Mouse (Mus musculus): ENCODE measurements around the gene Slc22a30. TPM values are rescaled to one million over a fixed set of nuclear protein-coding genes. Genes with fewer than 3 reads are reported as not detected.
"Not testable (repeated sequence)": the region's sequence is repeated elsewhere in the genome, so short reads cannot be mapped to it uniquely, and the experiment has no call there.

The Slc22a30 gene
- total and polyA plus RNA-seq, 3 experiments, result not detected

DNA sequence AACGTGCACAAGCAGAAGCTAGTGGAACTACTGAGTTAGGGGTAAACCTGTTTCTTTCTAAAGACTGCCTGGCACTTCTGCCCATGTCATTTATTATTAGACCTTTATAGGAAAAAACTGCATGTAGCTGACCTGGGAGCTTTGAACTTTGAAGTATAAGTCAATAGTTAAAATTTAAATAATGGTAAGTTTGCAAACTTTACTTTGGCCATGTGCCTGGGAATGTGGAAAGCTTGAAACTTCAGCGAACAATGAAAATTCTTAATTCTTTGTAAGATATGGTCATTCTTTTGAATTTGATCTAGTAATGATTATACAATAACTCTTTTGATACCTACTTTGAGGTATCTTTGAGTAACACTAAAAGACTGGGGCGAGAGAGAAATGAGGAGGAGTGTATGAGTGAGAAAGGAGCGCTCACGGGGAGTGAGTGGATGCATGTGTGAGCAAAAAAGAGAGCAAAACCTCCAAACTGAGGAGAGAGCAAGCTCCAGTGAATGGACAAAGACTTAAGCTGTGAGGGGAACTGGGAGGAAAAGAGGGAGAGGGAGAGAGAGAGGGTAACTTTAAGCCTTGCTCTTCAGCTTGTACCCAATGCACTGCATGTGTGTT is 26.2 kb upstream of the Slc22a30 start:
- Histone ChIP-seq H3K4me3 (replicated peaks in 1 of 3; ENCODE audit: low read depth in 2 of 3, low read length in 2 of 3, poor library complexity in 1 of 3) (no peak overlapping the region), H3K79me2 (replicated peaks; ENCODE audit: control insufficient read depth, extremely low read depth, insufficient read depth, poor library complexity, severe bottlenecking) (no peaks in the 10 kb centered on the region), H3K9me3 (replicated peaks; ENCODE audit: low read length) (no peaks in the 10 kb centered on the region), H3K36me3 (replicated peaks in 1 of 2; ENCODE audit: control insufficient read depth in 1 of 2, insufficient read depth in 1 of 2, low read length in 1 of 2) (no peaks in the 10 kb centered on the region), H3K9ac (ENCODE audit: insufficient read depth, low read depth) (no peak overlapping the region), H3K27ac (ENCODE audit: insufficient read depth, low read depth) (no peak overlapping the region), H3K4me1 (ENCODE audit: control insufficient read depth in 1 of 2, insufficient read depth in 2 of 2) (no peaks in the 10 kb centered on the region), H3K27me3 (replicated peaks) (no peaks in the 10 kb centered on the region), H3K4me2 (ENCODE audit: insufficient read depth, low read depth, poor library complexity, severe bottlenecking) (no peak overlapping the region)
- TF ChIP-seq CHD1 (IDR thresholded peaks at IDR 0.05; ENCODE audit: low read depth, low read length) (no peak), NRF1 (IDR thresholded peaks at IDR 0.05; ENCODE audit: low read depth, low read length) (no peak), USF2 (conservative IDR thresholded peaks at IDR 0.05; ENCODE audit: low read depth, low read length) (no peak), SIN3A (IDR thresholded peaks at IDR 0.05; ENCODE audit: low read length) (no peak), EP300 (IDR thresholded peaks at IDR 0.05; ENCODE audit: low read length) (no peak), HCFC1 (IDR thresholded peaks at IDR 0.05; ENCODE audit: low read depth, low read length) (no peak), SMC3 (IDR thresholded peaks at IDR 0.05; ENCODE audit: low read depth, low read length) (no peak), JUND (conservative IDR thresholded peaks at IDR 0.05; ENCODE audit: low read depth, low read length) (no peak), MXI1 (IDR thresholded peaks at IDR 0.05; ENCODE audit: low read depth, low read length) (no peak), PAX5 (IDR thresholded peaks at IDR 0.05; ENCODE audit: low read length) (no peak), ELF1 (IDR thresholded peaks at IDR 0.05; ENCODE audit: low read depth, low read length) (no peak), MEF2A (IDR thresholded peaks at IDR 0.05; ENCODE audit: borderline replicate concordance, low read depth, low read length) (no peak), IRF4 (IDR thresholded peaks at IDR 0.05; ENCODE audit: low read depth, low read length) (no peak), TCF12 (IDR thresholded peaks at IDR 0.05; ENCODE audit: low read depth, low read length) (no peak), UBTF (IDR thresholded peaks at IDR 0.05; ENCODE audit: low read depth, low read length) (no peak), USF1 (IDR thresholded peaks at IDR 0.05; ENCODE audit: low read depth, low read length) (no peak), E2F4 (IDR thresholded peaks at IDR 0.05; ENCODE audit: insufficient replicate concordance, low read depth, low read length) (no peak), BHLHE40 (IDR thresholded peaks at IDR 0.05; ENCODE audit: low read depth, low read length) (no peak), MAZ (IDR thresholded peaks at IDR 0.05; ENCODE audit: low read depth, low read length) (no peak)
- in situ Hi-C loops (cut with MboI; ENCODE audit: low pct_ligation_motif_present, low pct_unique_long_range_greater_than_20kb, low sequenced_read_pairs) (no loop called here), dilution Hi-C loops (cut with MboI; ENCODE audit: extremely low pct_ligation_motif_present, extremely low pct_unique_long_range_greater_than_20kb, low sequenced_read_pairs) (no loop called here)
- DNase-seq (ENCODE audit: extremely low read depth), result no peak

DNA sequence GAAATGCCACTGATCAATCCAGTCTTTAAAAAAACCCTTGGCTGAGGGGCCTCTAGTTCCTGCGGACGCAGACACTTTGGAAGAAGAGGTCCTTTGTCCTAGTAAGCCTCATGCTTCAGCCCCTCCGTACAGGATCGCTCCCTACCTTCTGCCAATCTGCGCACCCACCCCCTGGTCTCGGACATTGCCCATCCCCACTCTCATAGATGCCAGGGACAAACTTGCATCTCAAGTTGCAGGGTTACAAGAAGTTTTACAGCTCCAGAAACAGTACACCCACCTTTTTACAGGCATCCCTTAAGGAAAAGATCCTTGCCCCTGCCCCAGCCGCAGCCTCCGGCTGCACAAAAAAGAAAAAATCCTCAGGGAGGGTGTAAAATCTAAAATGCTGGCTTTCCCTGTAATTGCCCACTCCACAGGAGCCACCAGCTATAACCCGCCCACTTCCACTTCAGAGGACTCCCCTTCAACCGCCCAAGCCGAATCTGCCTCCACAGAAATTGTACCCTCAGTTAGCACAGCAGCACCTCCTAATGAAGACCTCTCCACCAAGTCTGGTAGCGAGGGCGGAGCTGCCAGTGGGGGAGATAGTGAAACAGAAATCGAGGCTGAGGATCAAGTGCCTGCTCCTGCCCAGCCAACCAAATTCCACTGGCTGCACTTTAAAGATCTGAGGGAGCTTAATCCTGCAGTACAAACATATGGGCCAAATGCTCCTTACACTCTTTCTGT is 2.5 kb upstream of the Slc22a30 start:
- not testable (repeated sequence) for DNase-seq (ENCODE audit: extremely low read depth)

More for the DNA sequence above, 2.5 kb upstream of the Slc22a30 start:
- H3K9ac ChIP-seq (ENCODE audit: insufficient read depth, low read depth); H3K36me3 ChIP-seq (replicated peaks in 1 of 2; ENCODE audit: control insufficient read depth in 1 of 2, insufficient read depth in 1 of 2, low read length in 1 of 2); H3K4me3 ChIP-seq (replicated peaks in 1 of 3; ENCODE audit: low read depth in 2 of 3, low read length in 2 of 3, poor library complexity in 1 of 3); H3K4me1 ChIP-seq (ENCODE audit: control insufficient read depth in 1 of 2, insufficient read depth in 2 of 2); H3K9me3 ChIP-seq (replicated peaks; ENCODE audit: low read length); H3K27ac ChIP-seq (ENCODE audit: insufficient read depth, low read depth); dilution Hi-C loops (cut with MboI; ENCODE audit: extremely low pct_ligation_motif_present, extremely low pct_unique_long_range_greater_than_20kb, low sequenced_read_pairs); H3K27me3 ChIP-seq (replicated peaks); H3K4me2 ChIP-seq (ENCODE audit: insufficient read depth, low read depth, poor library complexity, severe bottlenecking); H3K79me2 ChIP-seq (replicated peaks; ENCODE audit: control insufficient read depth, extremely low read depth, insufficient read depth, poor library complexity, severe bottlenecking); in situ Hi-C loops (cut with MboI; ENCODE audit: low pct_ligation_motif_present, low pct_unique_long_range_greater_than_20kb, low sequenced_read_pairs): not testable (repeated sequence)

Other genes with a start within 250 kb of the Slc22a30 start
- gene Slc22a29, start 186.2 kb downstream of the Slc22a30 start, total RNA-seq (2012; rRNA removed), result not detected in 2 replicates
- gene Slc22a29, start 186.2 kb downstream of the Slc22a30 start, total RNA-seq (2014; rRNA removed), result not detected in 2 replicates
- gene Slc22a29, start 186.2 kb downstream of the Slc22a30 start, polyA plus RNA-seq (2012; ENCODE audit: insufficient read length, low read depth), result not detected in 2 replicates
- not detected in 2 replicates for gene Slc22a8, start 186.1 kb upstream of the Slc22a30 start, total RNA-seq (2012; rRNA removed)
- not detected in 2 replicates for gene Slc22a8, start 186.1 kb upstream of the Slc22a30 start, total RNA-seq (2014; rRNA removed)
- not detected in 2 replicates for gene Slc22a8, start 186.1 kb upstream of the Slc22a30 start, polyA plus RNA-seq (2012; ENCODE audit: insufficient read length, low read depth)
- not detected in 2 replicates for gene Slc22a6, start 212.9 kb upstream of the Slc22a30 start, total RNA-seq (2012; rRNA removed)
- not detected in 2 replicates for gene Slc22a6, start 212.9 kb upstream of the Slc22a30 start, total RNA-seq (2014; rRNA removed)
- gene Slc22a6, start 212.9 kb upstream of the Slc22a30 start, polyA plus RNA-seq (2012; ENCODE audit: insufficient read length, low read depth), result not detected in 2 replicates